Mouse (Mus musculus) kidney, adult 2 months (tissue): Measurements from ENCODE around the gene Gbp5. TPM values are rescaled to one million over a fixed set of nuclear protein-coding genes. Genes with fewer than 3 reads are reported as not detected.
A peak's percentile ranks its signal among the peaks of the same experiment; 100 is the strongest.

ENCODE experiments used
- DNase-seq: peaks from one replicate; pipeline ENCODE4 v3.0.0; 2021
- H3K27ac ChIP-seq: fragments of 200-500 bp; 2 replicates; pipeline ENCODE4 v1.5.1; 2012; ENCODE audit warnings: low read depth, low read length, control low read depth, inconsistent platforms; ENCODE audit not compliant: insufficient read depth
- H3K27me3 ChIP-seq: fragments of 200-500 bp; replicated peaks from 2 replicates; pipeline ENCODE4 v1.6.1; 2012; ENCODE audit warnings: mild to moderate bottlenecking, moderate library complexity, low read length, inconsistent platforms; ENCODE audit not compliant: control insufficient read depth, insufficient read depth
- H3K36me3 ChIP-seq: fragments of 200-500 bp; 2 replicates; pipeline ENCODE4 v1.6.1; 2012; ENCODE audit warnings: mild to moderate bottlenecking, moderate library complexity, low read length, inconsistent platforms; ENCODE audit not compliant: control insufficient read depth, insufficient read depth
- H3K4me1 ChIP-seq: fragments of 200-500 bp; 2 replicates; pipeline ENCODE4 v1.6.1; 2011; ENCODE audit warnings: low read length; ENCODE audit not compliant: control insufficient read depth, insufficient read depth
- H3K4me3 ChIP-seq: fragments of 200-500 bp; 2 replicates; pipeline ENCODE4 v1.5.1; 2011; ENCODE audit warnings: mild to moderate bottlenecking, low read depth, low read length, control low read depth; ENCODE audit not compliant: insufficient read depth
- CTCF ChIP-seq: fragments of 200-500 bp; conservative IDR thresholded peaks from 2 replicates; pipeline ENCODE4 v1.5.1; 2011; ENCODE audit warnings: low read depth, mild to moderate bottlenecking, control low read depth, low read length, moderate library complexity, mixed read lengths; ENCODE audit not compliant: insufficient read depth, insufficient read length
- POLR2A ChIP-seq: fragments of 200-500 bp; IDR thresholded peaks from one replicate; pipeline ENCODE4 v1.6.1; 2011; ENCODE audit warnings: low read depth, low read length, control low read depth
- WGBS: fragments of 180-500 bp; shearing (Covaris S2); methylation state at CpG from one replicate; pipeline ENCODE4 v1.1.7; 2018; 5-methylcytosine and 5-hydroxymethylcytosine counted together
- polyA plus RNA-seq: library from polyadenylated mRNA; depleted of rRNA; stranded (reverse); fragments of >200 nt; gene quantifications from 2 replicates; pipeline ENCODE4 v1.2.3, GENCODE M21; 2012; rRNA removed

Gene Gbp5
- polyA plus RNA-seq = 1.5 and 2.3 TPM in 2 replicates

GRCm38 (mm10) chr3:142493536-142494061 is at the start of gene Gbp5:
Gene Gbp5 (plus strand): TSS chr3:142493978.
- peak; percentile 91 for DNase-seq
- peak within 1 kb of the TSS; percentile 72 for H3K27ac ChIP-seq
- no peaks in the 10 kb centered on the region for H3K36me3 ChIP-seq
- H3K27me3 ChIP-seq = no peaks in the 10 kb centered on the region
- H3K4me3 ChIP-seq = no peak within 1 kb of the TSS
- TF ChIP-seq CTCF = peak; percentile 41
- TF ChIP-seq POLR2A = no peak
- 52% methylated on average over 6 of the region's 6 CpGs for WGBS
- no peaks in the 10 kb centered on the region; the same call in 1 of the 2 replicates for H3K4me1 ChIP-seq

GRCm38 (mm10) chr3:142454198-142454597 is 39.6 kb upstream of the Gbp5 start:
- Histone ChIP-seq H3K4me1 (no peaks in the 10 kb centered on the region), H3K4me3 (no peak overlapping the region), H3K27ac (no peak overlapping the region), H3K27me3 (no peaks in the 10 kb centered on the region), H3K36me3 (no peaks in the 10 kb centered on the region)
- TF ChIP-seq CTCF (no peak), POLR2A (no peak)
- peak; percentile 21 for DNase-seq
- 64% methylated on average over 7 of the region's 7 CpGs for WGBS

GRCm38 (mm10) chr3:142459241-142459640 is 34.5 kb upstream of the Gbp5 start:
- H3K36me3 ChIP-seq = no peaks in the 10 kb centered on the region
- WGBS = 53% methylated on average over 7 of the region's 7 CpGs
- no peaks in the 10 kb centered on the region for H3K4me1 ChIP-seq
- H3K4me3 ChIP-seq = no peak overlapping the region
- H3K27me3 ChIP-seq = no peaks in the 10 kb centered on the region
- DNase-seq = peak; percentile 63
- TF ChIP-seq CTCF (no peak), POLR2A (no peak)
- H3K27ac ChIP-seq = no peak overlapping the region

- H3K4me1 ChIP-seq = no peaks in the 10 kb centered on the region
- no peak overlapping the region for H3K27ac ChIP-seq
- no peak overlapping the region for H3K4me3 ChIP-seq
- H3K36me3 ChIP-seq = no peaks in the 10 kb centered on the region
- DNase-seq = no peak
- 86% methylated on average over 25 of the region's 25 CpGs for WGBS
- no peaks in the 10 kb centered on the region for H3K27me3 ChIP-seq
- TF ChIP-seq CTCF = no peak
- TF ChIP-seq POLR2A = no peak
These were observed 30.7 kb upstream of the Gbp5 start for GRCm38 (mm10) chr3:142462764-142463751.

- Histone ChIP-seq H3K36me3 (no peaks in the 10 kb centered on the region), H3K27me3 (no peaks in the 10 kb centered on the region; the same call in 1 of the 2 replicates), H3K4me1 (no peaks in the 10 kb centered on the region; the same call in 1 of the 2 replicates), H3K27ac (no peak overlapping the region), H3K4me3 (0 out of 2 replicates have a peak overlapping the region, but pooled peaks have one; percentile 28)
- peak; percentile 43 for DNase-seq
- WGBS = 13% methylated on average over 11 of the region's 11 CpGs
- TF ChIP-seq POLR2A = no peak
- peak; percentile 70 for TF ChIP-seq CTCF
These were observed 19.3 kb upstream of the Gbp5 start for GRCm38 (mm10) chr3:142474349-142474983.

- DNase-seq = peak; percentile 73
- Histone ChIP-seq H3K27me3 (no peaks in the 10 kb centered on the region; the same call in 1 of the 2 replicates), H3K27ac (no peak overlapping the region), H3K4me3 (no peak overlapping the region), H3K36me3 (no peaks in the 10 kb centered on the region), H3K4me1 (no peaks in the 10 kb centered on the region; the same call in 1 of the 2 replicates)
- TF ChIP-seq CTCF (peak; percentile 43), POLR2A (no peak)
- WGBS = 9% methylated on average over 4 of the region's 4 CpGs
These were observed 17.9 kb upstream of the Gbp5 start for GRCm38 (mm10) chr3:142475913-142476312.
